Mouse (Mus musculus): ENCODE data around the gene Ly86. TPM values are rescaled to one million over a fixed set of nuclear protein-coding genes. Genes with fewer than 3 reads are reported as not detected.

Gene Ly86
- polyA plus RNA-seq, 1 experiment from 2014 or later, result 352 TPM

DNA sequence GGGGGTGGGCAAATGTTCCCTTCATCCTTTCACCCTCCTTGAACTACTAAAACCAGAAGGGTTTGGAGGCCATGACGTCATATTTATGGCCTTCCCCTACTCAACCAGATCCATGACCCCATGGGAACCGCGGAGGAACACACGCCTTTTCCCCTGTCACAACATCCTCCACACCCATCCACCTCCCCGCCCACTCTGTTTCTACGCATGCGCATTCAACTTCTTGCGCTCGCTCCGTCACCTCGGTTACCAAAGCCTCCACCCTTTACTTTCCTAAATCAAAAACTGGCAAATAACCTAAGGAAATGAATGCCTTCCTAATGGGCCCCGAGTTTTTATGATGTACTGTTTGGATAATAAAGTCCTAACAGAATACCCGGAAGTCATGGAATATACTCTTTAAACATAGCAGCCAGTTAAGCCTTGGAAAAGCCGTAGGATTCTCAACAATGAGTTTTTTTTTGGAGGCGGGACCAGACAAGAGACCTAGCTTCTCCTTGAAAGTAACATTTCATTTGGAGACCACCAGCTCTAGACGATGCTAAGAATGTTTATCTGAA is 101.8 kb downstream of the Ly86 start:
- Histone ChIP-seq H3K4me3 (ENCODE audit: inconsistent target) (no peak overlapping the region), H3K27ac (no peak overlapping the region), H3K79me2 (ENCODE audit: inconsistent target) (no peaks in the 10 kb centered on the region), H3K36me3 (ENCODE audit: inconsistent target) (no peaks in the 10 kb centered on the region)
- WGBS (ENCODE audit: missing documents), result 93% methylated on average over 16 of the region's 16 CpGs

DNA sequence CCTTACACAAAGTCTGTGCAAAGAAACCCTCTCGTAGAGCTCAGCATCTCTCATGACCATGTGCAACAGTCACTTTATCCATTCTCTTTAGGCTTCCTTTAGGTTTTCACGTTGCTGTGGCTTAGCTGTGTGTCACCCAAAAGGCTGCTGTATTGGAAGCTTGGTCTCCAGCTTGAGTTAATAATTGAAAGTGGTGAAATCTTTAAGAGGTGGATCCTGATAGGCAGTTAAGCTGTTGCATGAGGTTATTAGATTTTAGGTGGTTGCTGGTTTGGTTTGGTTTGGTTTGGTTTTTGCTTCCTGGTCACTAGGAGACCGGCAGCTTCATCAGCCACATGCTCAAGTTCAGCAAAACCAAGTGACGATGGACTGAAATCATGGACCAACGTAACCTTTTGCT is 106.0 kb downstream of the Ly86 start:
- Histone ChIP-seq H3K4me3 (ENCODE audit: inconsistent target) (no peak overlapping the region), H3K79me2 (ENCODE audit: inconsistent target) (no peaks in the 10 kb centered on the region), H3K27ac (peak overlapping the region; percentile 93), H3K36me3 (ENCODE audit: inconsistent target) (no peaks in the 10 kb centered on the region)
- WGBS (ENCODE audit: missing documents), result 94% methylated on average over 5 of the region's 5 CpGs

DNA sequence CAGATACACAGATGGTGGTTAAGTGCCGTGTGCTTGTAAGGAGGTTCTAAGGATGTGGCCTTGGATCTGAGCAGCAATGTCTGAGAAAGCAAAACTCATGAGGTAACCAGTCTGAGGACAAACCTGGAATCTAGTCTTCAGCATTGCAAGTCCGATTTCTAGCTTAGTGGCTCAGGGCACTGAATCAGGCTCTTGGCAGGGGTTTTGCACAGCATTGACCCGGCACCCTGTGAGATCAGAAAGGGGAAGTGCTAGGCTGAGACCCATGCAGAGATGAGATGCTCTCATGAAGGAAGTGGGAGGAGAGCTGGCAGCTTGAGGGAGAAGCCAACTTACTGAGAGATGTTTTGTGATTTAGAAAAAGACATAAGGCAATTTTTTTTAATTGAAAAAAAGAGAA is 106.5 kb downstream of the Ly86 start:
- H3K27ac ChIP-seq, result peak overlapping the region; percentile 93

DNA sequence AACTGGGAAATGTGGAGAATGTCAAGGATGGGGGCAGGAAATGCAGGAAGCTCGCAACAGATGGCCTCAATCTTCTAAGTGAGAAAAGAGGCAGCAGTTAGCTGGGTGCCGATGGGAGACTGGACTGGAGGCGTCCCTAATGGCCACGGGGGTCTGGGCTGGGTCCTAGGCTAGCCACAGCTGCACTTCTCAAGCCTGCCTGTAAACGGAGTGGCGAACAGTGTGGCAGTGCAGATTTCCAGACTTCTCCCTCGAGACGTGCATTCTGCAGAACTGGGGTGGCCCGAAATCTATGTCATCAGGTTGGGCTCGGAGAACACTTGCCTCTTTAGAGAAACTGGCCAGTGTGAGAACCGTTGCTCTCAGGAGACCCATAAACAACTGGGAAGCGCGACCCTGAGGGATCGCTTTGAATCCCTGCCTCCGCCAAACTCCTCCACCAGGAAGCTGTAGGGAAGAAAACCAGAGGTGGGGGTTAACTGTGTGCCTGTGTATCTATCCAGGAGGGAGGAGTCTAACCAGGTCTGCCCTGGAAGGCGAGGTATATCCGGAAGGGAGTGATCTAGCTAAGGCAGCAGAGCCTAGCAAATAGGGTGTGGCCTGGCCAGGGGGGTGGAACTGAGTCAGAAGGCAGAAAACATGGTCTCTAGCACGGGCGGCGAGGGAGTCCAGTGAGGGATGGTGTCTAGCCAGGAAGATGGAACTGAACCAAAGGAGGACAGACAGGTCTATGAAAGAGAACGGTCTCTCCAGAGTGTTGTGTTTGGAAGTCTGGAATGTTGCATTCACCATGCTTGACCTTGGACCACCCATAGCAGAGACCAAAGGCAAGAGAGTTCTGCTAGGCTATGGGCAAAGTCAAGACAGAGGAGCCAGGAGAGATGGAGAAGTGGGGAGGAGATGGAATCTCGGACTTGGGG is 107.3 kb downstream of the Ly86 start:
- Histone ChIP-seq H3K79me2 (ENCODE audit: inconsistent target) (no peaks in the 10 kb centered on the region), H3K36me3 (ENCODE audit: inconsistent target) (no peaks in the 10 kb centered on the region), H3K27ac (peak overlapping the region; percentile 93), H3K4me3 (ENCODE audit: inconsistent target) (peak overlapping the region; percentile 9; the same call in 1 of the 2 replicates)
- 18% methylated on average over 22 of the region's 22 CpGs for WGBS (ENCODE audit: missing documents)

More for the DNA sequence above, 106.5 kb downstream of the Ly86 start:
- WGBS (ENCODE audit: missing documents), result 36% methylated on average over 3 of the region's 3 CpGs
- H3K4me3 ChIP-seq (ENCODE audit: inconsistent target), result no peak overlapping the region
- no peaks in the 10 kb centered on the region for H3K36me3 ChIP-seq (ENCODE audit: inconsistent target)
- H3K79me2 ChIP-seq (ENCODE audit: inconsistent target), result no peaks in the 10 kb centered on the region

DNA sequence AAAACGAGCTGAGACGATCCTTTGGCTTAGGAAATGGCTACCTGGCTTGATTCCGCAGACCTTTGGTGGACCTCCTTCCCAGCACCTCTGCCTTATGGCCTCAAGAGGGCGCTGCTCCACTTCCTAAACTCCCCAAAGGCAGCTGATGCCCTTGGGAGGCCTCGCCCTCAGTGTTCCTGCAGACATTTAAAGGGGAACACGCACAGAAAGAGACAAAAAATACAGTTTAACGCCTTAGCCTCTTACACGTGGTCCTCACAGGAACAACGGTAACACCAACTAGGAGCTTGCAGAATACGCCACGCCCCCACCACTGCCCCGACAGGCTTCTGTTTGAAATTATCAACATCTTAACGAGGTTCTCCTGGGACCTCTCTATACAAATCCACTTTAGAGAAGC is 108.2 kb downstream of the Ly86 start:
- Histone ChIP-seq H3K36me3 (ENCODE audit: inconsistent target) (no peaks in the 10 kb centered on the region), H3K79me2 (ENCODE audit: inconsistent target) (no peaks in the 10 kb centered on the region), H3K27ac (peak overlapping the region; percentile 93), H3K4me3 (ENCODE audit: inconsistent target) (no peak overlapping the region)
- 5% methylated on average over 13 of the region's 13 CpGs for WGBS (ENCODE audit: missing documents)

DNA sequence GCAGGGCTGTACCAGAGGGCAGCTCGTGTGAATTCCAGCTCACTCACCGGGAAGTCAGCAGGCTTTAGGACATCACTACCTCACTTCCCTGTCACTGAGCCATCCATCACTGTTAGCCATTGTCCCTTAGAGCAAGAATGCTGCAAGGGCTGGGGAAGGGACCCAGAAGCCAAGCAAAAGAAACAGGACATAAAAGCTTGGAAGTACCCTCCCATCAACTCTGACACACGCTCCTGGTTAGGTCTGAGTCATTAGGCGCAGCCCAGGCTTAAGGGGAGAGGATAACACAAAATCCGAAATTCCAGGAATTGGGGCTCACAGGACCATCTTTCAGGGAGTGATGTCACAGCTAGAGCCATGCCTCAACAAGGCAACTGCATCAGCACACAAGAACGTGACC is 109.3 kb downstream of the Ly86 start:
- H3K79me2 ChIP-seq (ENCODE audit: inconsistent target), result no peaks in the 10 kb centered on the region
- no peak overlapping the region for H3K4me3 ChIP-seq (ENCODE audit: inconsistent target)
- no peak overlapping the region for H3K27ac ChIP-seq
- 83% methylated on average over 6 of the region's 6 CpGs for WGBS (ENCODE audit: missing documents)
- no peaks in the 10 kb centered on the region for H3K36me3 ChIP-seq (ENCODE audit: inconsistent target)

DNA sequence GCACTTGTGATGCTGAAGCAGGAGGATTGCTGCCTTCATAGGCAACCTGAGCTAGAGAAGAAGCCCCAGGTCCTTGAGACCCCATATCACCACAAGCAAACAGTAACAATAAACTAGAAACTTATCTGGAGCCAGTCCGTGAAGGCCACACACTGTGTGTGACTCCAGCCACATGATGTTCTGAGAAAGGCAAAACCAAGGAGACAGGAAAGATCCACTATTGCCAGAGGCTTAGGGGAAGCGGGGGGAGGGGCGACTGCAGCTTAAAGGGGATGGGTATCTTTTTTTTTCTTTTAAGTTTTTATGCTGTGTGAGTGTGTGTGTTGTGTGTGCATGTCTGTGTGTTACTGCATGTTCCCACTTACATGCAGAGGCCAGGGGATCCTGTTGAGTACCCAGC is 110.6 kb downstream of the Ly86 start:
- no peaks in the 10 kb centered on the region for H3K79me2 ChIP-seq (ENCODE audit: inconsistent target)
- no peak overlapping the region for H3K4me3 ChIP-seq (ENCODE audit: inconsistent target)
- 77% methylated on average over 3 of the region's 3 CpGs for WGBS (ENCODE audit: missing documents)
- H3K27ac ChIP-seq, result 0 out of 2 replicates have a peak overlapping the region, but pooled peaks have one; percentile 15
- H3K36me3 ChIP-seq (ENCODE audit: inconsistent target), result no peaks in the 10 kb centered on the region

DNA sequence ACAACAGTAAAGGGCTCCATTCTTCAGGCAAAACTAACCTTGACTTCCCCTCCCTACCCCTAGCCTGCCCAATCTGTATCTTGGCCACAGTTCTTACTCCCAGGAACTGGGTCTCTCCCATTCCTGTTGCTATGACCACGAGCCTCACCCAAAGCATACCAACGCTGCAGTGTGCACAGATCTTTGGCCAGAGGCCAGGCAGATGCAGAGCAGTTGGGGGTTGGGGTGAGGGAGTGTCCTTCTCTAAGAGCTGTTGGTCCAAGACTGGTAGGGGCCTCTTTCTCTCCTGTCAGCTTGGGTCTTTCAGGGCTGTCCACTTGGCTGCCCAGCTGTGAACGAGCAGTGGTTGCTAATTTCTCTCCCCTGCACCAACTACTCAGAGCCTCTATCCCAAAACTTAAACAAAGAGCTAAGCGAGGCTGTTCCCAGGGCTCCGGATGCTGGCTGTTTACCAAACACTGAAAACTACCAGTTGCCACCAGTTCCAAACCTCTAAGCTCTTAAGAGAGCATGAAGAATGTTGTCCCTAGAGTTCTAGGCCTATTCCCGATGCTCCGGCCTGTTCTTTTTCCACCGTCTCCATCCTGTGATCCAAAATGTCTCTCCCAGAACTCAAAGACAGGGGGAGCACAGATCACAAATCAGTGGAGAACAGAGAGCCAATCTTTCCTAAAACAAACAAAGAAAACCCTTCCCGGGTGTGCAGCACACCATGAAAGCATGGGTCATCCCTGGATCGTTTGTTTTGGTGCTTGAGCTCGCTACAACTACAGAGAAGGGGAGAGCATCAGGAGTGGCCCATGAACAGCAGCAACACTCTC is 112.2 kb downstream of the Ly86 start:
- no peak overlapping the region for H3K4me3 ChIP-seq (ENCODE audit: inconsistent target)
- H3K36me3 ChIP-seq (ENCODE audit: inconsistent target), result no peaks in the 10 kb centered on the region
- no peak overlapping the region for H3K27ac ChIP-seq
- 82% methylated on average over 11 of the region's 11 CpGs for WGBS (ENCODE audit: missing documents)
- H3K79me2 ChIP-seq (ENCODE audit: inconsistent target), result no peaks in the 10 kb centered on the region

DNA sequence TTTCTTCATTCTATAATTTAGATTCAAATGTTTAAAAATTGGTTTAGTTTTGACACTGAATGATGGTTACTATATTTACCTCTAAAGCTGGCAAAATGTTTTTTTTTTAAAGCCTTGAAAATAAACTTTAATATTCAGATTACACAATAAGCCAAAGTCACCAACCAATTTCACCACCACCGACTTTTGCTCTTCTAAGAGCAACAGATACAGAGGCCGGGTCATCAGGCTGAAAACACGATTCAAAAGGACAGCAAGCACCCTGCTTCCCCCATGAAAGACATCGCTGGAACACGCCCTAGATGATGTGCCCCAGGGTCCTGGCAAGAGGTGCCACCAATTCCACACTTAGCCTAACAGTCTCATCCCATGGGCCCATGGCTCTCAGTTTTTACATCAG is 113.5 kb downstream of the Ly86 start:
- H3K36me3 ChIP-seq (ENCODE audit: inconsistent target), result no peaks in the 10 kb centered on the region
- H3K79me2 ChIP-seq (ENCODE audit: inconsistent target), result no peaks in the 10 kb centered on the region
- 76% methylated on average over 5 of the region's 5 CpGs for WGBS (ENCODE audit: missing documents)
- H3K4me3 ChIP-seq (ENCODE audit: inconsistent target), result no peak overlapping the region
- no peak overlapping the region for H3K27ac ChIP-seq

DNA sequence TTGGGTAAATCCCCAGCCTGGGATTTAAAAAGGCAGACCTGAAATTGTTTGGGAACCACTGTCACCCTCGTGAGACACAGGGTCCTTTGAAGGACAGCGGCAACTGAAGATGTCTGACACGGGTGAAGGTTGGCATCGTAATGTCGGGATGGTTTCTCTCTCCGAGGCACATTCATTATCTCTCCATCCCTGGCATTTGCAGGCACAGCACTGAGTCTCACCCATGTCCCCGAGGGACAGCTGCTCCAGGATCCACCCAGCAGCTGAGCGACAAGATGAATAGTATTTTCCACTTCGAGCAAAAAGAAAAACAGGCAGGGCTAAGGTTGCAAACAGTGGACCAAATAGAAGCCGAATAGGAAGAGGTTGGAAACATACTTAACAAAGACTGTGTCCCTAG is 114.0 kb downstream of the Ly86 start:
- Histone ChIP-seq H3K27ac (no peak overlapping the region), H3K79me2 (ENCODE audit: inconsistent target) (no peaks in the 10 kb centered on the region), H3K36me3 (ENCODE audit: inconsistent target) (no peaks in the 10 kb centered on the region), H3K4me3 (ENCODE audit: inconsistent target) (no peak overlapping the region)
- WGBS (ENCODE audit: missing documents), result 91% methylated on average over 10 of the region's 10 CpGs

DNA sequence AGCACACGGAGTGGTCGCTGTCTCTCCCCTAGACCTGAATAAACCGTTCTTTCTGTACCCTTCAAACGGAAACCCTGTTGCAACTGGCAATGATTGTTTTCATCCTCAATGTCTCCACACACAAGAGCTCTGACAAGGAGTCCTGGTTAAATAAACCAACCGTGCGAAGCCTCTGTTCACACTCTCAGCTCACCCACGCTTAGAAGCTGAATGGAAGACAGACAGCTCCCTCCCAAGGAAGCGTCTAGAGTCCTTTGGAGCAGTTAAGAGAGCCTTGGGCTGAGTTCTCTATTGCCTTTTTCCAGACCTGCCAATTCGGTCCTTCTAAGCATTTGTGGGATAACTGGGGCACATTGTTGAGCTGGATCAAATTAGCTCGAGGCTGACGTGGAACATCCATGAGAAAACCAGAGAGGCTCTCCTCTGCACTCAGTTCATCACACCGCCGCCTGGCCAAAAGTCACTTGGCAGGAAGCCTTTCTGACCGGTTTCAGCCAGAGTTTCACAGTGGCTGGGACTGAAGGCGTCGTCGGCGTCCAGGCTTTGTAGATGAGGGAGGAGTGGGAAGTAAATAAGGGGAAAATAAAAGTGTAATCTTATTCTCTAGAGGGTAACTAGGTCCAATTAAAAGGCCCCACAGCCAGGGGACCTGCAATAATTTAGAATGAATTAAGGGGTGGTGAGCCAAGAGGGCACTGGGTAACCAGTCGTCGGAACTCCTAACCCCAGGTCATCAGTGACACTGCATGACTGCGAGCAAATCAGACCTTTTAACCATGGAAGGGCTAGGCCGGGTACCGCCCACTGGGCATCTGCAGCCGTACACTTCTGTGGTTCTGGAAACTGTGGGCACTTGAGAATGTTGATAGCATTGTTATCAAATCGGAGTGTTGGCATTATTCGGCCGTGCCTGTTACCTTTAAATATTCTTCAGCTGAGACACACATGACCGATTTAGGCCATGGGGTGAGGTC is 115.2 kb downstream of the Ly86 start:
- WGBS (ENCODE audit: missing documents), result 94% methylated on average over 28 of the region's 28 CpGs
- Histone ChIP-seq H3K36me3 (ENCODE audit: inconsistent target) (no peaks in the 10 kb centered on the region), H3K4me3 (ENCODE audit: inconsistent target) (no peak overlapping the region), H3K79me2 (ENCODE audit: inconsistent target) (no peaks in the 10 kb centered on the region), H3K27ac (no peak overlapping the region)

DNA sequence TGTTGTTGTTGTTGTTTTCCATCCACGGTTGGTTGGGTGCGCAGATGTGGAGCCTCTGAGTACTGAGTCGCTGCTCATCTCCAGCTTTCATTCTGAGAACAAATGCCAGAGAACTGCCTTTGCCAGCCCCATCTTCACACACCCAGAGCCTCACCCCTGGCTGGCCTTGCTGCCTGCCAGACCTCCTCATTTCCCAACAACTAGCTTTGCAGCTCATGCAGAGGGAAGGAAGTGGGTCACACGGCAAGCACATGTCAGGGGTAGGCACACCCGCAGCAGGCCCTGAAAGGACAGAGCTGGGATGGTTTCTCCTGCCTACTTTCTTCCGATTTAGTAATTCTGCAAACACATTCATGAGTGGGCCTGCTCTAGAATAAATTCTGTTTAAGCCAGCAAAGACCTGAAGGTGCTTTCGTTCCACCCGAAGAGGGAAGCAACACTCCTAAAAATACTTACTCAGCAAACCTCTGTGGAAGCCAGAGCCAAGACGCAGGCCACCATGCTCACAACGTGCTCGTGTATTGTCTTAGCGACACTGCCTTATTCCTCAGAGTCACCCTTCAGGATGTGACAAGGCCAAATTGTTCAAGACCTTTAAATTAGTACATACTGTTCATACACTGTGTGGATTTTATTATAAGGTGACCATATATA is 117.2 kb downstream of the Ly86 start:
- peak overlapping the region; percentile 91 for H3K27ac ChIP-seq
- WGBS (ENCODE audit: missing documents), result 27% methylated on average over 12 of the region's 12 CpGs
- no peak overlapping the region for H3K4me3 ChIP-seq (ENCODE audit: inconsistent target)
- no peaks in the 10 kb centered on the region for H3K36me3 ChIP-seq (ENCODE audit: inconsistent target)
- H3K79me2 ChIP-seq (ENCODE audit: inconsistent target), result no peaks in the 10 kb centered on the region

DNA sequence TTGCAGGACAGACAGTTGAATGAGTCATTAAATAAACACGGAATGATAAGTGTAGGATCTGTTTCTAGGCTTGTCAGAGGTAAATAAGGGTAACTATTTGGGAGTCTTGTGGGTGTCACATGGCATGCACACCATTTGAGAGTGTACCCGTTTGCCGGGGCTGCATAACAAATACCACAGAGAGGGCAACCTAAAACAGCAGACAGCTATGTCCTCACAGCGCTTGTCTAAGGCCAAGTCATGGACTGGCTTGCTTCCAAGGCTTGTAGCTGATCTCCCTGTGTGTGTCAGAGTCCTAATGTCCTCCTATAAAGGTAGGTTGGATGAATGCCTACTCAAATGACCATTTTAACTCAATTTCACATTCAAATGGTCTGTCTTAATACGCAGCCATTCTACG is 120.7 kb downstream of the Ly86 start:
- Histone ChIP-seq H3K36me3 (ENCODE audit: inconsistent target) (no peaks in the 10 kb centered on the region), H3K27ac (no peak overlapping the region), H3K79me2 (ENCODE audit: inconsistent target) (no peaks in the 10 kb centered on the region), H3K4me3 (ENCODE audit: inconsistent target) (no peak overlapping the region)
- 95% methylated on average over 6 of the region's 6 CpGs for WGBS (ENCODE audit: missing documents)
